ENCODE assay signal across 1 mouse cellular context in the genomic region with DNA sequence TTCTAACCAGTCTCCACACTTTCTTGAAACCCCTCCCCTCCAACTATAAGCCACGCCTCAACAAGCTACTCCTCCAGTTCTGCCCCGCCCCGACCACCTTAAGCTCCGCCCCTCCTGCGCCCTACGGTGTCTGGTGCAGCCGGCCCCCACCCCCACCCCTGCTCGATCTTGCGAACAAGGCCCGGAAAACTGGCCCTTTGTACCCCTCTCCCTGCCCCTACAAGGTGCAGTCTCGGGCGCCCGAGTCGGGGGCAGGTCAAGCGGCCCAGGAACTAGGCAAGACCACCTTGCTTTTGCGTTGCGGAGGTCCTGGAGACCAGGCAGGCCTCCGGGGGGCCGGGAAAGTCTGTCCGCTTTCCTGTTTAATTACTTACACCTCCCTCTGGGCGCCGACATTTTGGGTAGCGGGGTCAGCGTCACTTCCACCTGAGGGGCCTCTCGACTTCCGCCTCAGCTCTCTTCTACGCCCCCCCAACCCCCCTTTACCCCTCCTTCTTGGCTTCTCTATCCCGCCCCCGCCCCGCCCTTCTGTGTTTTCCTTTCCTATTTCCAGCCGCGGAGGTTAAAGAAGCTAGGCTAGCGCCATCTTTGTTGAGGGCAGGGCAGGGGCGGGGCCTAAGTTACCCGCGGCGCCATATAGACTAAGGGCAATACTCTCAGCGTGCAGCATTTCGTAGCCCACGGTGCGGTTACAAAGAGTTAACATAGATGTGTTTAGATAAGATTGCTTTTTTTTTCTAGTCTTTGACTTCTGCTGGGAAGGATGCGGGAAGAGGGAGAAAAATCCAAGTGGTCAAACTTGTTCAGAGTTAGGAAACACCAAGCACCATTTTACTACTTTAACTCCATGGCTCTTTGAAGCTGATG.
A peak's percentile ranks its signal among the peaks of the same experiment; 100 is the strongest.
TF ChIP-seq lines count a peak whose summit lies in the region.

A gene (plus strand): TSS at position 165 of the 867 bp plus-strand sequence.
A gene (minus strand): TSS at position 447 of the 867 bp plus-strand sequence.

TF ChIP-seq in CH12.LX, 34 proteins besides CTCF, POLR2A, EP300 and RAD21:
- TF ChIP-seq MAX (IDR thresholded peaks at IDR 0.05; ENCODE audit: low read length) (no peak), CHD1 (IDR thresholded peaks at IDR 0.05; ENCODE audit: low read depth, low read length) (no peak), ELF1 (IDR thresholded peaks at IDR 0.05; ENCODE audit: low read depth, low read length) (peak; percentile 68), UBTF (IDR thresholded peaks at IDR 0.05; ENCODE audit: low read depth, low read length) (no peak; the same call in 1 of the 2 replicates), CHD2 (IDR thresholded peaks at IDR 0.05; ENCODE audit: low read length) (peak; percentile 65; the same call in 1 of the 2 replicates), MYC (IDR thresholded peaks at IDR 0.05; ENCODE audit: low read depth, low read length) (peak; percentile 76), TCF12 (IDR thresholded peaks at IDR 0.05; ENCODE audit: low read depth, low read length) (peak; percentile 65), RCOR1 (conservative IDR thresholded peaks at IDR 0.05; ENCODE audit: low read depth, low read length) (peak; percentile 99), MEF2A (IDR thresholded peaks at IDR 0.05; ENCODE audit: borderline replicate concordance, low read depth, low read length) (peak; percentile 10; the same call in 1 of the 2 replicates), HCFC1 (IDR thresholded peaks at IDR 0.05; ENCODE audit: low read depth, low read length) (peak; percentile 85), ZNF384 (IDR thresholded peaks at IDR 0.05; ENCODE audit: low read depth, low read length) (peak; percentile 42; the same call in 1 of the 2 replicates), NRF1 (IDR thresholded peaks at IDR 0.05; ENCODE audit: low read depth, low read length) (peak; percentile 82), KAT2A (IDR thresholded peaks at IDR 0.05; ENCODE audit: insufficient replicate concordance, low read length) (peak; percentile 84; the same call in 1 of the 2 replicates), IRF4 (IDR thresholded peaks at IDR 0.05; ENCODE audit: low read depth, low read length) (peak; percentile 43), JUND (conservative IDR thresholded peaks at IDR 0.05; ENCODE audit: low read depth, low read length) (no peak), SIN3A (IDR thresholded peaks at IDR 0.05; ENCODE audit: low read length) (no peak; the same call in 1 of the 2 replicates), POLR2AphosphoS2 (IDR thresholded peaks at IDR 0.05; ENCODE audit: low read depth, low read length) (peak; percentile 14; the same call in 1 of the 2 replicates), E2F4 (IDR thresholded peaks at IDR 0.05; ENCODE audit: insufficient replicate concordance, low read depth, low read length) (0 out of 2 replicates have a peak, but pooled peaks have one; percentile 50), NELFE (IDR thresholded peaks at IDR 0.05; ENCODE audit: low read depth, low read length) (peak; percentile 67), MAZ (IDR thresholded peaks at IDR 0.05; ENCODE audit: low read depth, low read length) (peak; percentile 91)
